Mouse (Mus musculus): ENCODE measurements around the gene Prg3.

DNA sequence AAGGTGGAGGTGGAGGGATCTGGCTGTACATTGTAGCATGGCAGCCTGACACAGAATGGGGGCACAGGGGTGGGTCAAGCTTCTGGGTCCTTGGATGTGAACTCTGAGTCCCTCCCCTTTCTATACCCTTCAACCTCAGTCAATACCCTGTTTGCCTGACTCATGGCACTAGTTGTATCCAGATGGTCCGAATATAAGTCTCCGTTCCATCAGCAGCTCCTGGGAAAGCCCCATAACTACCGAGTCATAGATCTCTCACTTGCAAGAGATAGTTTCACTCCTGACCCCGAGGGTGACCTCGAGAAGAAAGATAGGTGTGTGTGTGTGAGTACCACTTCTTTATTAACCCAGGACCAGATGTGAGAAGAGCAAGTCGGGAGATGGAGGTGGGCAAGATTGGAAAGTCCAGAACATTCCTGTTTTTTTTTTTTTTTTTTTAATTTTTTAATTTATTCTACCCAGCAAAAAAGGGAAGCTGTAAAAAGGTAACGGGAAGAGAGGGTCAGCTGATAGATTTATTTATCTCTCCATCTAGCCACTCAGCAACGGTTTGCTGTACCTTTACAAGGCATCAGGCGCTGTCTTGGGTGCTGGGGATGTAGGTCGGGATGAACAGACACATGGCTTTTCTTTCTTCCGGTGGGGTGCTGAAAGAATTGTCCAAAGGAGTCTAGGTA is 29.3 kb upstream of the Prg3 start:
- TF ChIP-seq CTCF (IDR thresholded peaks at IDR 0.05 in 2 of 3, conservative IDR thresholded peaks at IDR 0.05 in 1 of 3; ENCODE audit: control insufficient read depth in 1 of 3, insufficient read depth in 1 of 3, low read depth in 2 of 3, low read length in 3 of 3, poor library complexity in 1 of 3, severe bottlenecking in 1 of 3) (no peak), E2F4 (IDR thresholded peaks at IDR 0.05; ENCODE audit: borderline replicate concordance, low read depth, low read length) (no peak), CHD2 (IDR thresholded peaks at IDR 0.05; ENCODE audit: low read length) (no peak), GATA1 (IDR thresholded peaks at IDR 0.05; ENCODE audit: low read depth, low read length) (peak; percentile 63), EP300 (IDR thresholded peaks at IDR 0.05; ENCODE audit: low read depth in 1 of 2, low read length in 2 of 2) (peak; percentile 34 to 63; a peak in 2 of 4 replicates), UBTF (IDR thresholded peaks at IDR 0.05; ENCODE audit: borderline replicate concordance, insufficient read depth, low read depth, low read length) (no peak)
